Mouse (Mus musculus) small intestine, adult 2 months (tissue): ENCODE results near the gene Tagln2. TPM values are rescaled to one million over a fixed set of nuclear protein-coding genes. Genes with fewer than 3 reads are reported as not detected.
A peak's percentile ranks its signal among the peaks of the same experiment; 100 is the strongest.

Source experiments
- H3K27ac ChIP-seq: fragments of 200-500 bp; 2 replicates; pipeline ENCODE4 v1.5.1; 2012; ENCODE audit warnings: low read depth, low read length, control low read depth, inconsistent platforms; ENCODE audit not compliant: insufficient read depth
- H3K27me3 ChIP-seq: fragments of 200-500 bp; 2 replicates; pipeline ENCODE4 v1.6.1; 2012; ENCODE audit warnings: mild to moderate bottlenecking, moderate library complexity, low read length, inconsistent platforms; ENCODE audit not compliant: control insufficient read depth, insufficient read depth
- H3K36me3 ChIP-seq: fragments of 200-500 bp; 2 replicates; pipeline ENCODE4 v1.6.1; 2012; ENCODE audit warnings: mild to moderate bottlenecking, low read length, control low read depth, inconsistent platforms; ENCODE audit not compliant: control insufficient read depth, insufficient read depth
- H3K4me1 ChIP-seq: fragments of 200-500 bp; 2 replicates; pipeline ENCODE4 v1.6.1; 2012; ENCODE audit warnings: low read length, inconsistent platforms, mixed read lengths; ENCODE audit not compliant: control insufficient read depth, insufficient read depth, insufficient read length
- H3K4me3 ChIP-seq: fragments of 200-500 bp; 2 replicates; pipeline ENCODE4 v1.5.1; 2012; ENCODE audit warnings: low read depth, mild to moderate bottlenecking, control low read depth, inconsistent platforms, low read length, moderate library complexity
- CTCF ChIP-seq: fragments of 200-500 bp; IDR thresholded peaks from 2 replicates; pipeline ENCODE4 v1.5.1; 2012; ENCODE audit warnings: low read depth, mild to moderate bottlenecking, control low read depth, inconsistent platforms, low read length, moderate library complexity, mixed read lengths; ENCODE audit not compliant: insufficient replicate concordance, insufficient read length; ENCODE audit errors: extremely low read depth
- POLR2A ChIP-seq: fragments of 200-500 bp; IDR thresholded peaks from 2 replicates; pipeline ENCODE4 v1.6.1; 2012; ENCODE audit warnings: low read depth, mild to moderate bottlenecking, control low read depth, inconsistent platforms, low read length, moderate library complexity
- WGBS: fragments of 180-500 bp; shearing (Covaris S2); methylation state at CpG from one replicate; pipeline ENCODE4 v1.1.7; 2018; 5-methylcytosine and 5-hydroxymethylcytosine counted together
- polyA plus RNA-seq: library from polyadenylated mRNA; depleted of rRNA; stranded (reverse); fragments of >200 nt; gene quantifications from 2 replicates; pipeline ENCODE4 v1.2.3, GENCODE M21; 2012

The Tagln2 gene
- polyA plus RNA-seq, 1 experiment, result 284 TPM

- Histone ChIP-seq H3K36me3 (no peaks in the 10 kb centered on the region), H3K4me1 (peaks cover 8% of the 10 kb centered on the region), H3K27ac (no peak overlapping the region), H3K4me3 (peak overlapping the region; percentile 29), H3K27me3 (peaks cover 3% of the 10 kb centered on the region; the same call in 1 of the 2 replicates)
- 9% methylated on average over 13 of the region's 13 CpGs for WGBS
- TF ChIP-seq POLR2A (no peak), CTCF (no peak)
Observed at GRCm38 (mm10) chr1:172532551-172532950, 32.7 kb downstream of the Tagln2 start.

DNA sequence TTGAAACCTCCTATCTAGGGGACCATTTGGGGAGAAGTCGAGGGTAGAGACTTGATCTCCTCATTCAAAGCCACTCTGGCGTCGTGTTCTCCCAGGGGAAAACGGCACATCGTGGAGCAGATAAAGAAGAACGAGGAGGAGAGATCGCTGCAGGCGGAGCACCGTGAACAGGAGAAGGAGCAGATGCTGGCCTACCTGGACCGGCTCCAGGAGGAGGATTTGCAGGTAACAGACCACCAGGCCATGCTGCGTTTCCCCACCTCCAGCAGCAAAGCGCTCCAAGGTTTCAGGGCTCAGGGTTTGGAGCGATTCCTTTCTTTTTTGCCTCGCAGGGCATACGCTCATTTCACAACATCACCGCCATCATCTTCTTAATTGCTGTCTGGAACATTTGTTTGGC lies 35.3 kb downstream of the Tagln2 start:
- 85% methylated on average over 16 of the region's 16 CpGs for WGBS
- peaks cover 8% of the 10 kb centered on the region for H3K4me1 ChIP-seq

GRCm38 (mm10) chr1:172539827-172540226 lies 40.0 kb downstream of the Tagln2 start:
- H3K27ac ChIP-seq, result no peak overlapping the region
- no peaks in the 10 kb centered on the region for H3K27me3 ChIP-seq
- no peaks in the 10 kb centered on the region for H3K36me3 ChIP-seq
- 23% methylated on average over 6 of the region's 6 CpGs for WGBS
- TF ChIP-seq CTCF, result no peak
- TF ChIP-seq POLR2A, result no peak
- no peaks in the 10 kb centered on the region for H3K4me1 ChIP-seq
- H3K4me3 ChIP-seq, result no peak overlapping the region

More for the DNA sequence above, 35.3 kb downstream of the Tagln2 start:
- H3K27me3 ChIP-seq, result peaks cover 3% of the 10 kb centered on the region; the same call in 1 of the 2 replicates
- H3K36me3 ChIP-seq, result no peaks in the 10 kb centered on the region
- no peak overlapping the region for H3K27ac ChIP-seq
- no peak overlapping the region for H3K4me3 ChIP-seq
- TF ChIP-seq CTCF, result no peak
- TF ChIP-seq POLR2A, result no peak

GRCm38 (mm10) chr1:172540283-172540820 lies 40.5 kb downstream of the Tagln2 start:
- Histone ChIP-seq H3K4me1 (no peaks in the 10 kb centered on the region), H3K27ac (no peak overlapping the region), H3K27me3 (no peaks in the 10 kb centered on the region), H3K4me3 (no peak overlapping the region), H3K36me3 (no peaks in the 10 kb centered on the region)
- 61% methylated on average over 11 of the region's 11 CpGs for WGBS
- TF ChIP-seq POLR2A, result no peak

DNA sequence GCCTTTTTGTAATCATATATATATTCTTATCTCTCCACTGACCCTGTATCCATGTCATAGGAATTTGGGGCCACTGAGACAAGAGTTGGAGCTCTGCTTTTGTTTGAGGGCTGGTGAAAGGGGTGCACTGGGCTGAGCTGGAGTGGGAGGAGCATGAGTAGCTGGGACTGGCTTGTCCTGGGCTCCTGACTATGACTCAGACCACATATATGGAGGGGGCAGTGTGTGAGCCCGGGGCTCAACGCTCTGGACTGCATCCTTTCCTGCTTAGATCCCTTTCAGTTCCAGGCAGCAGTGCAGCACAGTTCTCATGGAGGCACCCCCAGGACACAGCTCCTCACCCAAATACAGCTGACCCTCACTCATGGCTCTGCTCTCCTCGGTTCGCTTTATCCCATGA lies 46.2 kb downstream of the Tagln2 start:
- no peaks in the 10 kb centered on the region for H3K36me3 ChIP-seq
- 82% methylated on average over 4 of the region's 4 CpGs for WGBS
- no peak overlapping the region for H3K4me3 ChIP-seq
- TF ChIP-seq CTCF (no peak), POLR2A (no peak)
- no peaks in the 10 kb centered on the region for H3K27me3 ChIP-seq
- H3K27ac ChIP-seq, result no peak overlapping the region
- peaks cover 12% of the 10 kb centered on the region for H3K4me1 ChIP-seq

GRCm38 (mm10) chr1:172548501-172548900 lies 48.7 kb downstream of the Tagln2 start:
- TF ChIP-seq POLR2A (no peak), CTCF (no peak)
- no peak overlapping the region for H3K27ac ChIP-seq
- H3K36me3 ChIP-seq, result no peaks in the 10 kb centered on the region
- H3K4me3 ChIP-seq, result no peak overlapping the region
- H3K27me3 ChIP-seq, result no peaks in the 10 kb centered on the region
- H3K4me1 ChIP-seq, result peaks cover 12% of the 10 kb centered on the region
- WGBS, result 81% methylated on average over 7 of the region's 7 CpGs

GRCm38 (mm10) chr1:172549314-172549713 lies 49.5 kb downstream of the Tagln2 start:
- Histone ChIP-seq H3K27ac (no peak overlapping the region), H3K36me3 (no peaks in the 10 kb centered on the region), H3K4me3 (peak overlapping the region; percentile 85), H3K27me3 (no peaks in the 10 kb centered on the region), H3K4me1 (peaks cover 12% of the 10 kb centered on the region)
- 17% methylated on average over 2 of the region's 2 CpGs for WGBS
- TF ChIP-seq POLR2A (no peak), CTCF (no peak)
